Mouse (Mus musculus): ENCODE results near the gene Saysd1. TPM values are rescaled to one million over a fixed set of nuclear protein-coding genes. Genes with fewer than 3 reads are reported as not detected.

The Saysd1 gene
- total RNA-seq (2023): 1 to 10 TPM; 4.4 to 6.1 TPM

GRCm38 (mm10) chr14:20138484-20139355 lies at the start of gene Saysd1:
Gene Saysd1, minus strand, starts transcription at chr14:20138534.

GRCm38 (mm10) chr14:20181466-20181921 lies 43.2 kb upstream of the Saysd1 start, which contains the start of gene Kcnk5:
Gene Kcnk5, minus strand, starts transcription at chr14:20181809.

Other genes with a start within 250 kb of the Saysd1 start
- 10 to 100 TPM; 82.9 to 87.0 TPM for gene Gng2, start 160.9 kb downstream of the Saysd1 start, total RNA-seq (2023)
- gene Kcnk5, start 43.3 kb upstream of the Saysd1 start, total RNA-seq (2023): under 1 TPM in 1 of 2 experiments, not detected in 1; 0.13 TPM
- not detected for gene Kcnk16, start 130.7 kb upstream of the Saysd1 start, total RNA-seq (2023)
- 10 to 100 TPM; 30.3 to 31.9 TPM for gene Nudt13, start 156.2 kb upstream of the Saysd1 start, total RNA-seq (2023)
- 10 to 100 TPM; 25.6 to 28.5 TPM for gene Ecd, start 209.6 kb upstream of the Saysd1 start, total RNA-seq (2023)
- 10 to 100 TPM; 22.3 to 23.6 TPM for gene Fam149b, start 209.6 kb upstream of the Saysd1 start, total RNA-seq (2023)